Mouse (Mus musculus) adrenal gland, adult 10 weeks (tissue): ENCODE results near the gene Usp18. TPM values are rescaled to one million over a fixed set of nuclear protein-coding genes. Genes with fewer than 3 reads are reported as not detected.

ENCODE experiments used
- polyA plus RNA-seq: library from polyadenylated mRNA; stranded (reverse); fragments of 350-450 nt; fragmentation: Illumina TruSeq; extraction: RNeasy Lipid Tissue Mini Kit (QIAGEN cat#74804); gene quantifications from one replicate; pipeline ENCODE4 v1.2.3, GENCODE M21; 2014; ENCODE audit warnings: low read depth, low replicate concordance

Usp18 gene
- 6.5 TPM for polyA plus RNA-seq

GRCm38 (mm10) chr6:121245127-121246036, at the start of gene Usp18:
Usp18 (plus strand) TSS chr6:121245906.

GRCm38 (mm10) chr6:121210149-121210925, 35.4 kb upstream of the Usp18 start, which contains the start of gene Tuba8:
Tuba8 (plus strand) TSS chr6:121210696.

GRCm38 (mm10) chr6:121299954-121300353, 54.2 kb downstream of the Usp18 start, which contains the start of gene Slc6a13:
Slc6a13 (plus strand) TSS chr6:121300227.

Other genes starting within 250 kb of the Usp18 start
- gene Mical3, start 114.9 kb upstream of the Usp18 start, polyA plus RNA-seq = 7.3 TPM
- 2.3 TPM for gene Pex26, start 62.2 kb upstream of the Usp18 start, polyA plus RNA-seq
- 1.1 TPM for gene Tuba8, start 35.2 kb upstream of the Usp18 start, polyA plus RNA-seq
- gene Slc6a13, start 54.3 kb downstream of the Usp18 start, polyA plus RNA-seq = not detected
- not detected for gene Slc6a12, start 97.2 kb downstream of the Usp18 start, polyA plus RNA-seq
- gene Iqsec3, start 227.8 kb downstream of the Usp18 start, polyA plus RNA-seq = 1.2 TPM